Mouse (Mus musculus): ENCODE data around the gene Trrap.

- TF ChIP-seq CTCF (IDR thresholded peaks at IDR 0.05; ENCODE audit: control insufficient read depth, insufficient read depth, insufficient replicate concordance, low read depth, low read length), result no peak
- TF ChIP-seq POLR2A (IDR thresholded peaks at IDR 0.05; ENCODE audit: control insufficient read depth, low read depth, low read length), result no peak
These were observed 104.8 kb downstream of the Trrap start for GRCm38 (mm10) chr5:144872326-144872725.

All from testis, adult 2 months (tissue).